Mouse (Mus musculus) hindbrain, embryonic 13.5 days (tissue): ENCODE data around the gene Hsd17b11. TPM values are rescaled to one million over a fixed set of nuclear protein-coding genes. Genes with fewer than 3 reads are reported as not detected.
"Not testable (repeated sequence)": the region's sequence is repeated elsewhere in the genome, so short reads cannot be mapped to it uniquely, and the experiment has no call there.

Experiments used
- ATAC-seq: fragments of 200-750 bp; cut with Nextera tagmentation; 2 replicates; pipeline ENCODE4 v1.8.0; 2017; ENCODE audit warnings: moderate TSS enrichment; ENCODE audit not compliant: low FRiP score
- H3K27ac ChIP-seq: fragments of 300-500 bp; sonication (generic); 2 replicates; pipeline ENCODE4 v1.5.1; 2015; ENCODE audit warnings: inconsistent platforms, mild to moderate bottlenecking, moderate library complexity
- H3K27me3 ChIP-seq: fragments of 300-500 bp; sonication (generic); 2 replicates; pipeline ENCODE4 v1.6.1; 2015; ENCODE audit warnings: mild to moderate bottlenecking, inconsistent platforms
- H3K36me3 ChIP-seq: fragments of 300-500 bp; sonication (generic); 2 replicates; pipeline ENCODE4 v1.6.1; 2015; ENCODE audit warnings: mild to moderate bottlenecking, inconsistent platforms
- H3K4me1 ChIP-seq: fragments of 300-500 bp; sonication (generic); replicated peaks from 2 replicates; pipeline ENCODE4 v1.6.1; 2015; ENCODE audit warnings: inconsistent platforms
- H3K4me2 ChIP-seq: fragments of 300-500 bp; sonication (generic); 2 replicates; pipeline ENCODE4 v1.6.1; 2015; ENCODE audit warnings: inconsistent platforms, mild to moderate bottlenecking, moderate library complexity
- H3K4me3 ChIP-seq: fragments of 300-500 bp; sonication (generic); 2 replicates; pipeline ENCODE4 v1.5.1; 2015; ENCODE audit warnings: mild to moderate bottlenecking, inconsistent platforms
- H3K9ac ChIP-seq: fragments of 300-500 bp; sonication (generic); 2 replicates; pipeline ENCODE4 v1.6.1; 2015; ENCODE audit warnings: mild to moderate bottlenecking, inconsistent platforms
- H3K9me3 ChIP-seq: fragments of 300-500 bp; sonication (generic); 2 replicates; pipeline ENCODE4 v1.6.1; 2016; ENCODE audit warnings: inconsistent platforms
- WGBS: fragments of 180-500 bp; shearing (Covaris S2); methylation state at CpG from one replicate; pipeline ENCODE4 v1.1.7; 2015; 5-methylcytosine and 5-hydroxymethylcytosine counted together
- microRNA-seq: library from miRNA; unstranded; fragments of <30 nt; microRNA quantifications from one replicate; pipeline ENCODE4, GENCODE M21; 2016
- polyA plus RNA-seq: library from polyadenylated mRNA; unstranded; fragments of >200 nt; fragmentation: Nextera tagmentation; extraction: Ambion mirVana; gene quantifications from 2 replicates; pipeline ENCODE4 v1.2.1, GENCODE M21; 2015

Hsd17b11 gene
- polyA plus RNA-seq, 1 experiment from 2014 or later, result 2.4 TPM

DNA sequence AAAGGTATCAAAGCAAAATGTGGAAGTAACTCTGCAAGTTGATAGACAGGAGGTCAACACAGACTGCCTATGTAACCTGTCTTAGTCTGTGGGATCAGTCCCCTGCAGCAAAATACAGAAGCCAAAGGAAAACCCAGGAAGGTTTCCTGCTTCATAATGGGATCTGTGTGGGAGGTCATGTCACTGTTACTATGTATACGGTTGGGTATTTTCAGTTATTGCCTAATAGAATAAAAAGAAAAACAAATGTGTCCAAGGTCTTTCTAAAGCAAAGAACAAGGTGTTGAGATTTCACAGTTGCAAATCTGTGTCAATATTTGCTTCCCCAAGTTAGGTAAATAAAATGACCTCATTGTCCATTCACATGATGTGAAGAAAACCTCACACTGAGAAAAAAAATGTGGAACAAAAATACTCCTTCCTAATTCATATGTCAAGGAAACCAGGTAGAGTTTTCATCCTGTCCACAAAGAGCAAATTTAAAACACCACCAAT lies 58.7 kb downstream of the Hsd17b11 start:
- 76% methylated on average over 1 of the region's 1 CpGs for WGBS
- H3K4me2 ChIP-seq, result no peak overlapping the region
- H3K27me3 ChIP-seq, result 0 out of 2 replicates have a peak, but pooled peaks cover 4% of the 10 kb centered on the region
- no peaks in the 10 kb centered on the region for H3K36me3 ChIP-seq
- no peak overlapping the region for H3K27ac ChIP-seq
- no peaks in the 10 kb centered on the region for H3K4me1 ChIP-seq
- no peak for ATAC-seq
- H3K9me3 ChIP-seq, result no peaks in the 10 kb centered on the region; the same call in 1 of the 2 replicates
- no peak overlapping the region for H3K4me3 ChIP-seq
- H3K9ac ChIP-seq, result no peak overlapping the region

- no peak overlapping the region for H3K9ac ChIP-seq
- 79% methylated on average over 5 of the region's 5 CpGs for WGBS
- H3K27ac ChIP-seq, result no peak overlapping the region
- no peaks in the 10 kb centered on the region for H3K9me3 ChIP-seq
- H3K27me3 ChIP-seq, result no peaks in the 10 kb centered on the region
- no peaks in the 10 kb centered on the region for H3K4me1 ChIP-seq
- no peak for ATAC-seq
- no peak overlapping the region for H3K4me3 ChIP-seq
- H3K4me2 ChIP-seq, result no peak overlapping the region
- no peaks in the 10 kb centered on the region for H3K36me3 ChIP-seq
Measured at GRCm38 (mm10) chr5:103954638-103955037, 67.1 kb downstream of the Hsd17b11 start.

DNA sequence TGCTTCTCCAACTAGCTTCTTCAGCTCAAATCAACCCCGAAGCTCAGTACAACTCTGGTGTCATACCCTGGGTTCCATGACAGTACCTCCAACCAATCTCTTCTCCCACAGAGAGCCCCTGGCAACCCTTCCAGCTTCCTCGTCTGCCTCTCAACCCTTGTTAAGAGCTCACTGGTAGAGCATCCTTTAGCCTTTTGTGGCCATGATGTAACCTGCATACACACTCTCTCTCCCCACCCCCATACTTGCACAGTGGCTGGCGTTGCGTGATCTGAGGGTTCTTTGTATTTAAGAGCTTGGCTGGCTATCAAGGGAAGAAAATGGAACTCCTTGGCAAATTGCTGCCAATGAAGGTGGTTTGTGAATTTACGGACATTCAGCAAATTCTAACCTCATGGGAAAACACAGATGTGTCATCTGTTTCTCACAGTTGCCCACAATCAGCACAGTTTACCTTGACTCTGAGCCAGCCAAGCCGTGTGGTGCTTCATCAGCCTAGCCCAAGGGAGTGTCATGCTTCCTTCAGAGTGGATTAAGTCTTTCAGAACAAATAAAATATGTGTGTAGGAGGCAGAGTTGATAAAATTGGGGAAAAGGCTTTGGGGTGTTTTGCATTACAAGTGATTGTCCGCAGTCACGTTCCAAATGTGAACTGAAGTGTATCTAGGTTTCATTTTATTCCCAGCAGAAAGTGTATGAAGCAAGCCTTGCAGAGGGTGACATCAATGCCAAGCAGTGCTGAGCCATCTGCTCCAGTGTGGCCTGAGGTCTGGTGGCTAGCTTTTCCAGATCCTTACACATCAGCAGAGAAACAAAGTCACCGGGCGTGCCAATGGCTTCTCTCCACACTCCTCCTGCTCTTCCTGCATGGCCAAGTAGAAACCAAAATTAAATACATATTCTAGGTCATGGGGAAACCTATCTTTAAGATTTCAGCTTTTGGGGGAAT lies 68.3 kb downstream of the Hsd17b11 start:
- Histone ChIP-seq H3K4me2 (no peak overlapping the region), H3K9me3 (no peaks in the 10 kb centered on the region), H3K4me1 (no peaks in the 10 kb centered on the region), H3K27me3 (no peaks in the 10 kb centered on the region), H3K4me3 (no peak overlapping the region), H3K27ac (no peak overlapping the region), H3K36me3 (no peaks in the 10 kb centered on the region), H3K9ac (no peak overlapping the region)
- 77% methylated on average over 10 of the region's 10 CpGs for WGBS
- ATAC-seq, result no peak

- not testable (repeated sequence) for ATAC-seq, H3K27me3 ChIP-seq, H3K4me3 ChIP-seq, H3K4me1 ChIP-seq, H3K4me2 ChIP-seq, H3K27ac ChIP-seq, H3K9me3 ChIP-seq, H3K36me3 ChIP-seq, H3K9ac ChIP-seq
- 95% methylated on average over 15 of the region's 15 CpGs for WGBS
Measured at GRCm38 (mm10) chr5:103950138-103950537, 71.6 kb downstream of the Hsd17b11 start.

GRCm38 (mm10) chr5:103943183-103943582 lies 78.5 kb downstream of the Hsd17b11 start:
- Histone ChIP-seq H3K4me2 (no peak overlapping the region), H3K4me3 (no peak overlapping the region), H3K9ac (no peak overlapping the region), H3K36me3 (no peaks in the 10 kb centered on the region), H3K4me1 (peaks cover 22% of the 10 kb centered on the region), H3K27me3 (peaks cover 50% of the 10 kb centered on the region), H3K9me3 (no peaks in the 10 kb centered on the region), H3K27ac (no peak overlapping the region)
- WGBS, result 44% methylated on average over 6 of the region's 6 CpGs
- ATAC-seq, result no peak

- Histone ChIP-seq H3K9me3 (no peaks in the 10 kb centered on the region), H3K4me3 (no peak overlapping the region), H3K36me3 (no peaks in the 10 kb centered on the region), H3K9ac (no peak overlapping the region), H3K27ac (no peak overlapping the region), H3K27me3 (peaks cover 52% of the 10 kb centered on the region), H3K4me2 (no peak overlapping the region), H3K4me1 (peaks cover 36% of the 10 kb centered on the region)
- WGBS, result 83% methylated on average over 1 of the region's 1 CpGs
- no peak for ATAC-seq
Measured at GRCm38 (mm10) chr5:103939856-103940255, 81.9 kb downstream of the Hsd17b11 start.

Small RNA genes lying within 50 kb of the gene (microRNA-seq; reads per million reads assigned to microRNA genes)
- gene Mir5619, result 2.1 reads per million

Other genes with a start within 250 kb of the Hsd17b11 start
- gene Klhl8, start 110.7 kb downstream of the Hsd17b11 start, polyA plus RNA-seq, result 31.9 and 33.5 TPM in 2 replicates
- 0.18 TPM in 1 of 2 replicates, not detected in the other for gene Hsd17b13, start 44.5 kb downstream of the Hsd17b11 start, polyA plus RNA-seq
- gene Nudt9, start 24.4 kb upstream of the Hsd17b11 start, polyA plus RNA-seq, result 67.0 and 70.4 TPM in 2 replicates
- not detected in 2 replicates for gene Gm17660, start 55.7 kb upstream of the Hsd17b11 start, polyA plus RNA-seq
- gene Sparcl1, start 91.8 kb upstream of the Hsd17b11 start, polyA plus RNA-seq, result 150 and 151 TPM in 2 replicates
- not detected in 2 replicates for gene Dspp, start 148.8 kb upstream of the Hsd17b11 start, polyA plus RNA-seq
- 0.47 and 1.0 TPM in 2 replicates for gene Dmp1, start 180.7 kb upstream of the Hsd17b11 start, polyA plus RNA-seq